Mouse (Mus musculus): ENCODE data around the gene 5330417C22Rik. TPM values are rescaled to one million over a fixed set of nuclear protein-coding genes. Genes with fewer than 3 reads are reported as not detected.
"Not testable (repeated sequence)": the region's sequence is repeated elsewhere in the genome, so short reads cannot be mapped to it uniquely, and the experiment has no call there.

Gene 5330417C22Rik
- polyA plus RNA-seq (2015; fragmentation: Nextera tagmentation; extraction: Ambion mirVana): 3.3 and 4.1 TPM in 2 replicates

GRCm38 (mm10) chr3:108536517-108537260 lies at the start of gene 5330417C22Rik:
5330417C22Rik (minus strand) TSS chr3:108536536.
- H3K9me3 ChIP-seq (replicated peaks): no peaks in the 10 kb centered on the region
- peaks cover 14% of the 10 kb centered on the region for H3K27me3 ChIP-seq
- peak; percentile 72 for ATAC-seq (ENCODE audit: insufficient number of reproducible peaks, low FRiP score, low TSS enrichment, low read depth)
- under 1% methylated on average over 35 of the region's 35 CpGs for WGBS
- H3K9ac ChIP-seq: no peak within 1 kb of the TSS
- peak within 1 kb of the TSS; percentile 41 for H3K4me3 ChIP-seq (replicated peaks)
- peak within 1 kb of the TSS; percentile 76 for H3K4me2 ChIP-seq (replicated peaks)
- H3K4me1 ChIP-seq: peaks cover 4% of the 10 kb centered on the region
- H3K36me3 ChIP-seq: no peaks in the 10 kb centered on the region
- H3K27ac ChIP-seq (replicated peaks): no peak within 1 kb of the TSS

GRCm38 (mm10) chr3:108584580-108584979 lies 48.2 kb upstream of the 5330417C22Rik start:
- 77% methylated on average over 4 of the region's 4 CpGs for WGBS

GRCm38 (mm10) chr3:108574018-108574417 lies 37.7 kb upstream of the 5330417C22Rik start:
- peaks cover 18% of the 10 kb centered on the region for H3K4me1 ChIP-seq
- H3K9me3 ChIP-seq (replicated peaks): no peaks in the 10 kb centered on the region
- H3K27me3 ChIP-seq: no peaks in the 10 kb centered on the region
- H3K27ac ChIP-seq (replicated peaks): no peak overlapping the region
- 0 out of 2 replicates have a peak, but pooled peaks cover 6% of the 10 kb centered on the region for H3K36me3 ChIP-seq
- ATAC-seq (ENCODE audit: insufficient number of reproducible peaks, low FRiP score, low TSS enrichment, low read depth): no peak
- no peak overlapping the region for H3K4me2 ChIP-seq (replicated peaks)
- 79% methylated on average over 5 of the region's 5 CpGs for WGBS
- H3K9ac ChIP-seq: no peak overlapping the region
- no peak overlapping the region for H3K4me3 ChIP-seq (replicated peaks)

More at GRCm38 (mm10) chr3:108584580-108584979, 48.2 kb upstream of the 5330417C22Rik start:
- Histone ChIP-seq H3K4me2 (replicated peaks) (no peak overlapping the region), H3K4me1 (no peaks in the 10 kb centered on the region), H3K9me3 (replicated peaks) (no peaks in the 10 kb centered on the region), H3K4me3 (replicated peaks) (no peak overlapping the region), H3K27ac (replicated peaks) (peak overlapping the region; percentile 13; the same call in 1 of the 2 replicates), H3K36me3 (0 out of 2 replicates have a peak, but pooled peaks cover 3% of the 10 kb centered on the region), H3K9ac (no peak overlapping the region), H3K27me3 (no peaks in the 10 kb centered on the region)
- ATAC-seq (ENCODE audit: insufficient number of reproducible peaks, low FRiP score, low TSS enrichment, low read depth): no peak

- H3K4me1 ChIP-seq: peaks cover 18% of the 10 kb centered on the region
- H3K4me2 ChIP-seq (replicated peaks): peak overlapping the region; percentile 62
- ATAC-seq (ENCODE audit: insufficient number of reproducible peaks, low FRiP score, low TSS enrichment, low read depth): no peak
- H3K27me3 ChIP-seq: no peaks in the 10 kb centered on the region
- 36% methylated on average over 18 of the region's 18 CpGs for WGBS
- peak overlapping the region; percentile 66 for H3K4me3 ChIP-seq (replicated peaks)
- 0 out of 2 replicates have a peak overlapping the region, but pooled peaks have one; percentile 82 for H3K27ac ChIP-seq (replicated peaks)
- H3K9me3 ChIP-seq (replicated peaks): no peaks in the 10 kb centered on the region
- peak overlapping the region; percentile 71 for H3K9ac ChIP-seq
- H3K36me3 ChIP-seq: no peaks in the 10 kb centered on the region
Observed at GRCm38 (mm10) chr3:108572309-108573010, 36.1 kb upstream of the 5330417C22Rik start.

GRCm38 (mm10) chr3:108571443-108572294 lies 35.3 kb upstream of the 5330417C22Rik start, which contains the start of gene Taf13:
Taf13 (plus strand) TSS chr3:108571698.
- peak within 1 kb of the TSS; percentile 62 for H3K4me2 ChIP-seq (replicated peaks)
- H3K27me3 ChIP-seq: no peaks in the 10 kb centered on the region
- H3K4me1 ChIP-seq: peaks cover 18% of the 10 kb centered on the region
- peak; percentile 97 for ATAC-seq (ENCODE audit: insufficient number of reproducible peaks, low FRiP score, low TSS enrichment, low read depth)
- H3K27ac ChIP-seq (replicated peaks): peak within 1 kb of the TSS; percentile 82
- no peaks in the 10 kb centered on the region for H3K36me3 ChIP-seq
- peak within 1 kb of the TSS; percentile 71 for H3K9ac ChIP-seq
- no peaks in the 10 kb centered on the region for H3K9me3 ChIP-seq (replicated peaks)
- WGBS: under 1% methylated on average over 42 of the region's 42 CpGs
- peak within 1 kb of the TSS; percentile 66 for H3K4me3 ChIP-seq (replicated peaks)

GRCm38 (mm10) chr3:108570813-108571212 lies 34.5 kb upstream of the 5330417C22Rik start:
- ATAC-seq (ENCODE audit: insufficient number of reproducible peaks, low FRiP score, low TSS enrichment, low read depth): no peak
- 85% methylated on average over 14 of the region's 14 CpGs for WGBS
- H3K4me3 ChIP-seq (replicated peaks): peak overlapping the region; percentile 66; the same call in 1 of the 2 replicates

GRCm38 (mm10) chr3:108569636-108570035 lies 33.3 kb upstream of the 5330417C22Rik start:
- H3K9me3 ChIP-seq (replicated peaks); H3K27ac ChIP-seq (replicated peaks); ATAC-seq (ENCODE audit: insufficient number of reproducible peaks, low FRiP score, low TSS enrichment, low read depth); H3K4me3 ChIP-seq (replicated peaks); H3K36me3 ChIP-seq; H3K9ac ChIP-seq; H3K4me2 ChIP-seq (replicated peaks); H3K27me3 ChIP-seq: not testable (repeated sequence)
- WGBS: 59% methylated on average over 3 of the region's 3 CpGs
- H3K4me1 ChIP-seq: peaks cover 18% of the 10 kb centered on the region

More at GRCm38 (mm10) chr3:108570813-108571212, 34.5 kb upstream of the 5330417C22Rik start:
- H3K27me3 ChIP-seq: no peaks in the 10 kb centered on the region
- H3K9ac ChIP-seq: no peak overlapping the region
- H3K36me3 ChIP-seq: no peaks in the 10 kb centered on the region
- H3K4me2 ChIP-seq (replicated peaks): peak overlapping the region; percentile 62
- 0 out of 2 replicates have a peak overlapping the region, but pooled peaks have one; percentile 34 for H3K27ac ChIP-seq (replicated peaks)
- peaks cover 18% of the 10 kb centered on the region for H3K4me1 ChIP-seq
- H3K9me3 ChIP-seq (replicated peaks): no peaks in the 10 kb centered on the region

GRCm38 (mm10) chr3:108567990-108568877 lies 31.9 kb upstream of the 5330417C22Rik start:
- no peak for ATAC-seq (ENCODE audit: insufficient number of reproducible peaks, low FRiP score, low TSS enrichment, low read depth)

GRCm38 (mm10) chr3:108563309-108563708 lies 27.0 kb upstream of the 5330417C22Rik start:
- peak; percentile 45; the same call in 1 of the 2 replicates for ATAC-seq (ENCODE audit: insufficient number of reproducible peaks, low FRiP score, low TSS enrichment, low read depth)
- peaks cover 20% of the 10 kb centered on the region for H3K36me3 ChIP-seq
- WGBS: 5% methylated on average over 4 of the region's 4 CpGs
- peak overlapping the region; percentile 89 for H3K4me2 ChIP-seq (replicated peaks)
- peaks cover 12% of the 10 kb centered on the region for H3K4me1 ChIP-seq
- peak overlapping the region; percentile 83 for H3K9ac ChIP-seq
- peak overlapping the region; percentile 97 for H3K27ac ChIP-seq (replicated peaks)
- peak overlapping the region; percentile 87 for H3K4me3 ChIP-seq (replicated peaks)
- no peaks in the 10 kb centered on the region for H3K9me3 ChIP-seq (replicated peaks)
- no peaks in the 10 kb centered on the region for H3K27me3 ChIP-seq

More at GRCm38 (mm10) chr3:108567990-108568877, 31.9 kb upstream of the 5330417C22Rik start:
- Histone ChIP-seq H3K27ac (replicated peaks) (0 out of 2 replicates have a peak overlapping the region, but pooled peaks have one; percentile 55), H3K36me3 (no peaks in the 10 kb centered on the region), H3K9me3 (replicated peaks) (no peaks in the 10 kb centered on the region), H3K27me3 (no peaks in the 10 kb centered on the region), H3K4me1 (peaks cover 12% of the 10 kb centered on the region), H3K4me3 (replicated peaks) (no peak overlapping the region), H3K9ac (no peak overlapping the region), H3K4me2 (replicated peaks) (no peak overlapping the region)
- 28% methylated on average over 15 of the region's 15 CpGs for WGBS

Data from embryonic facial prominence, embryonic 15.5 days (tissue).